Comparison of ENCODE assay signal across 8 mouse cellular contexts in the genomic region with DNA sequence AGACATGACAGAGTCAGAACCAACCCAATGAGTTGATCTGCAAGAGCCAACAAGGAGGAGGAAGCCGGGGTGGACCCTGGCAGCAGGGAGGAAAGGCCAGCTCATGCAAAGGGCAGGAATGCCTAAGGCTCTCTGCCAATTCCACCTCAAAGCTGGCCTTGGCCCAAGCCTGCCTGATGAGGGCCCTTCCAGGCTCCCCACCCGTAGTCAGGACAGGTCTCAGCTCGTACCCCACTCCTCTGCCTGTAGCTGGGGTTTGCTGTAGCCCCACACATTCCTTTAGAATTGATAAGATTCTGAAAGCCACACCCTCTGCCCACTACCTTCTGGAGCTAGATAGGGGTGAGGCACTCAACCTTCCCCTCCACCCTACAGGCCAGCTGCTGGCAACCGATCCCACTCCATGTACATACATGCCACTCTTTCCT. TPM values are rescaled to one million over a fixed set of nuclear protein-coding genes. Genes with fewer than 3 reads are reported as not detected.
DNase-seq lines count a peak whose midpoint lies in the region; ATAC-seq and TF ChIP-seq lines count a peak whose summit lies in the region.

No protein-coding gene starts in this region.

- H3K9ac ChIP-seq in forebrain, embryonic 15.5 days (replicated peaks): no peak overlapping the region

- no peak overlapping the region for H3K27ac ChIP-seq in gastrocnemius, adult 2 months
- H3K27ac ChIP-seq in forebrain, embryonic 15.5 days (replicated peaks): no peak overlapping the region

- H3K9me3 ChIP-seq in forebrain, embryonic 15.5 days: no peaks in the 10 kb centered on the region

- ATAC-seq in forebrain, embryonic 15.5 days (replicated peaks): no peak

- H3K4me1 ChIP-seq in forebrain, embryonic 15.5 days: peaks cover 8% of the 10 kb centered on the region; the same call in 1 of the 2 replicates

- no peaks in the 10 kb centered on the region for H3K27me3 ChIP-seq in forebrain, embryonic 15.5 days

- no peak overlapping the region for H3K4me3 ChIP-seq in gastrocnemius, adult 2 months
- no peak overlapping the region for H3K4me3 ChIP-seq in forebrain, embryonic 15.5 days

- 58% methylated on average over 4 of the region's 4 CpGs for WGBS in forebrain, embryonic 15.5 days

- H3K36me3 ChIP-seq in forebrain, embryonic 15.5 days: no peaks in the 10 kb centered on the region

- TF ChIP-seq CTCF in gastrocnemius, adult 2 months (IDR thresholded peaks at IDR 0.05): no peak

- peak; percentile 20 for DNase-seq in gastrocnemius, postnatal 10 days
- DNase-seq in gastrocnemius, adult 2 months: no peak
- peak; percentile 15 to 30 for DNase-seq in heart, adult 9 months (ENCODE audit: low spot score in 2 of 2)
- DNase-seq in kidney, postnatal 36 days: peak; percentile 89
- peak; percentile 63 for DNase-seq in ovary, postnatal 14 days (ENCODE audit: low spot score)
- DNase-seq in layer of hippocampus, adult 8-10 months (ENCODE audit: low spot score in 2 of 2): no peak
- no peak for DNase-seq in left cerebral cortex, postnatal 14 days (ENCODE audit: low spot score in 2 of 2)

- intact Hi-C loops in gastrocnemius, adult 2 months (cut with DNase I): loop anchor here (10.0 kb wide), 1 partner anchor 241 kb away; a partner anchor contains a TSS
- intact Hi-C loops in left cerebral cortex, postnatal 14 days (cut with DNase I): loop anchor here (5.0 kb wide), 3 partner anchors 48 to 143 kb away; a partner anchor contains a TSS

- H3K4me2 ChIP-seq in forebrain, embryonic 15.5 days (replicated peaks): no peak overlapping the region

RNA-seq across cellular contexts. Expression of a gene that starts 27.8 kb away (rescaled TPM):
- 1 to 10 TPM; 1.7 to 2.3 TPM for total RNA-seq in gastrocnemius, postnatal 10 days (2021)
- under 1 TPM; 0.50 to 0.74 TPM for total RNA-seq in gastrocnemius, adult 2 months (2021)
- 9.5 and 10.5 TPM in 2 replicates for polyA plus RNA-seq in forebrain, embryonic 15.5 days (2015; fragmentation: Nextera tagmentation; extraction: Ambion mirVana)
- 10 to 100 TPM; 14.2 to 17.7 (median 16.5) TPM for total RNA-seq in layer of hippocampus, adult 8-10 months (2022)
- 10 to 100 TPM; 18.1 to 23.0 TPM for total RNA-seq in left cerebral cortex, postnatal 14 days (2021)

RNA-seq across cellular contexts. Expression of a gene that starts 49.8 kb away (rescaled TPM):
- 10 to 100 TPM; 18.0 to 18.8 TPM for total RNA-seq in gastrocnemius, postnatal 10 days (2021)
- total RNA-seq in gastrocnemius, adult 2 months (2021): 10 to 100 TPM in 1 of 2 experiments, 1 to 10 TPM in 1; 10.0 to 10.5 TPM
- polyA plus RNA-seq in forebrain, embryonic 15.5 days (2015; fragmentation: Nextera tagmentation; extraction: Ambion mirVana): 45.5 and 51.3 TPM in 2 replicates
- 10 to 100 TPM; 22.1 to 28.3 (median 25.5) TPM for total RNA-seq in layer of hippocampus, adult 8-10 months (2022)
- total RNA-seq in left cerebral cortex, postnatal 14 days (2021): 10 to 100 TPM; 37.9 to 39.1 TPM

Comparison
In these comparisons a context has a peak if more than half of its experiments do, and no peak if none do; other contexts are left out.
1. DNase-seq: peak in gastrocnemius, postnatal 10 days (single experiment), heart, adult 9 months (2 of 2), kidney, postnatal 36 days (2 of 2) and ovary, postnatal 14 days (single experiment); none in gastrocnemius, adult 2 months (single experiment), layer of hippocampus, adult 8-10 months (0 of 2) and left cerebral cortex, postnatal 14 days (0 of 2).
2. RNA of a gene that starts 27.8 kb away (total RNA-seq): 18.1 to 23.0 TPM in left cerebral cortex, postnatal 14 days and 14.2 to 17.7 TPM in layer of hippocampus, adult 8-10 months; 1.7 to 2.3 TPM in gastrocnemius, postnatal 10 days and 0.50 to 0.74 TPM in gastrocnemius, adult 2 months; every median in the first group is over 4 times any median in the second.